In the genomic region with DNA sequence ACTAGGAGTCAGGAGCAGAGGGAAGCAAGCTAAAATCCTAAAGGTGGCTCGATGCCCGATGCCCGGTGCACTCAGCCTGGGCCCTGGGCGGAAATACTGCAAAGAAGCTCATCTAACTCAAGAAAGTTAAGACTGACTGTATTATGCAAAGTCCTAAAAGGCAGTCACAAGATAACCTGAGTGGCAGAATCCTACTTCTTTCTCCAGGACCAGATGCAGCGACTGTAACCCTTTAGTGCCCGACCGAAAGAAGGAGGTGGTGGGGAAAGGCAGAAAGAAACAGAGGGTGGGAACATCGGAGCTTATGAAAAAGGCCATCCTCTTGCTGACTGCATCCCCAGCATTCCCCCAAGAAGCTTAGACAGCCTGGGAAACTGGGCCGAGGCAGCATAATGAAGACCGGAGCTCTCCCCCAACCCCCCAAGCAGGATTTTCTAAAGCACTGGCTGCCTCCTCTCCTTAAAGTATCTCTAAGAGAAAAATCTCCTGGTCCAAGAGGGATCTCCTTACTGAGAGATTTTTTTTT, we compare ENCODE assay signal across 7 mouse cellular contexts.
DNase-seq lines count a peak whose midpoint lies in the region; ATAC-seq lines count a peak whose summit lies in the region.

No protein-coding gene starts in this region.

- peak overlapping the region; percentile 82 for H3K4me2 ChIP-seq in embryonic facial prominence, embryonic 13.5 days
- H3K4me2 ChIP-seq in hindbrain, embryonic 15.5 days, result peak overlapping the region; percentile 59
- peak overlapping the region; percentile 76 for H3K4me2 ChIP-seq in limb, embryonic 13.5 days (replicated peaks)

- H3K36me3 ChIP-seq in embryonic facial prominence, embryonic 13.5 days, result no peaks in the 10 kb centered on the region
- no peaks in the 10 kb centered on the region for H3K36me3 ChIP-seq in hindbrain, embryonic 15.5 days
- no peaks in the 10 kb centered on the region for H3K36me3 ChIP-seq in limb, embryonic 13.5 days

- H3K4me3 ChIP-seq in embryonic facial prominence, embryonic 13.5 days, result peak overlapping the region; percentile 54
- peak overlapping the region; percentile 54 for H3K4me3 ChIP-seq in hindbrain, embryonic 15.5 days
- H3K4me3 ChIP-seq in limb, embryonic 13.5 days, result peak overlapping the region; percentile 54

- peak overlapping the region; percentile 56 for H3K9ac ChIP-seq in embryonic facial prominence, embryonic 13.5 days
- H3K9ac ChIP-seq in hindbrain, embryonic 15.5 days, result peak overlapping the region; percentile 71
- peak overlapping the region; percentile 68 for H3K9ac ChIP-seq in limb, embryonic 13.5 days

- no peaks in the 10 kb centered on the region for H3K4me1 ChIP-seq in embryonic facial prominence, embryonic 13.5 days
- H3K4me1 ChIP-seq in hindbrain, embryonic 15.5 days (replicated peaks), result peaks cover 21% of the 10 kb centered on the region
- H3K4me1 ChIP-seq in limb, embryonic 13.5 days, result peaks cover 12% of the 10 kb centered on the region

- peak; percentile 4 for DNase-seq in ES-CJ7 (ENCODE audit: low read depth, low spot score)
- peak; percentile 1 for DNase-seq in R1 (ENCODE audit: low read depth, low spot score)
- DNase-seq in retina, postnatal 1 day, result peak; percentile 80
- no peak for DNase-seq in spleen, adult 12 weeks (ENCODE audit: low spot score)

- WGBS in embryonic facial prominence, embryonic 13.5 days, result 2% methylated on average over 10 of the region's 10 CpGs
- WGBS in hindbrain, embryonic 15.5 days, result under 1% methylated on average over 10 of the region's 10 CpGs
- WGBS in limb, embryonic 13.5 days, result under 1% methylated on average over 10 of the region's 10 CpGs

- no peak overlapping the region for H3K27ac ChIP-seq in embryonic facial prominence, embryonic 13.5 days
- H3K27ac ChIP-seq in hindbrain, embryonic 15.5 days (replicated peaks), result peak overlapping the region; percentile 83
- 0 out of 2 replicates have a peak overlapping the region, but pooled peaks have one; percentile 33 for H3K27ac ChIP-seq in limb, embryonic 13.5 days

- no peaks in the 10 kb centered on the region for H3K9me3 ChIP-seq in embryonic facial prominence, embryonic 13.5 days
- no peaks in the 10 kb centered on the region for H3K9me3 ChIP-seq in hindbrain, embryonic 15.5 days
- H3K9me3 ChIP-seq in limb, embryonic 13.5 days, result no peaks in the 10 kb centered on the region

- no peak for ATAC-seq in embryonic facial prominence, embryonic 13.5 days (ENCODE audit: insufficient number of reproducible peaks, insufficient read depth, low FRiP score, low TSS enrichment, low read depth)
- ATAC-seq in hindbrain, embryonic 15.5 days (ENCODE audit: low FRiP score, low read depth), result peak; percentile 74
- peak; percentile 12; the same call in 1 of the 2 replicates for ATAC-seq in limb, embryonic 13.5 days (ENCODE audit: low FRiP score, low read depth)

- H3K27me3 ChIP-seq in embryonic facial prominence, embryonic 13.5 days, result no peaks in the 10 kb centered on the region
- H3K27me3 ChIP-seq in hindbrain, embryonic 15.5 days, result no peaks in the 10 kb centered on the region
- H3K27me3 ChIP-seq in limb, embryonic 13.5 days, result 0 out of 2 replicates have a peak, but pooled peaks cover 3% of the 10 kb centered on the region
